In genomic region chr11:19138831-19139230, GRCm38 (mm10) we compare ENCODE assay signal across 21 mouse cellular contexts.
A peak's percentile ranks its signal among the peaks of the same experiment; 100 is the strongest.
DNase-seq lines count a peak whose midpoint lies in the region; ATAC-seq and TF ChIP-seq lines count a peak whose summit lies in the region.
"Had no signal": no experiment of that assay in that cellular context is flagged by ENCODE, and none has a peak within 500 bp of the region (broad histone marks: within the 10 kb centered on the region; RNA-seq: fewer than 3 reads in every experiment).

No protein-coding gene starts in this region.

- TF ChIP-seq POLR2A in kidney, adult 2 months (IDR thresholded peaks at IDR 0.05; ENCODE audit: low read depth, low read length), result no peak
- no peak for TF ChIP-seq POLR2A in MEL (IDR thresholded peaks at IDR 0.05; ENCODE audit: control insufficient read depth in 1 of 2, insufficient read depth in 1 of 2, low read depth in 1 of 2, low read length in 2 of 2, poor library complexity in 1 of 2)

- H3K79me2 ChIP-seq in MEL (ENCODE audit: control insufficient read depth, insufficient read depth, low read length, poor library complexity), result no peaks in the 10 kb centered on the region

- no peak for ATAC-seq in embryonic facial prominence, embryonic 14.5 days (ENCODE audit: low read depth)
- no peak for ATAC-seq in lung, embryonic 15.5 days (ENCODE audit: borderline replicate concordance, extremely low read depth, low FRiP score, low TSS enrichment)
- ATAC-seq: CD4-positive, CD25-positive, alpha-beta regulatory T cell, adult 4 months; forebrain, embryonic 14.5 days had no signal

- H3K4me2 ChIP-seq in embryonic facial prominence, embryonic 14.5 days (ENCODE audit: low read depth, low read length), result no peak overlapping the region
- H3K4me2 ChIP-seq in lung, embryonic 15.5 days, result no peak overlapping the region
- H3K4me2 ChIP-seq: embryonic facial prominence, embryonic 12.5 days; embryonic facial prominence, embryonic 15.5 days; forebrain, embryonic 12.5 days had no signal

- no peaks in the 10 kb centered on the region for H3K9me3 ChIP-seq in embryonic facial prominence, embryonic 14.5 days (ENCODE audit: control insufficient read depth, low read length)
- H3K9me3 ChIP-seq in embryonic facial prominence, embryonic 10.5 days, result no peaks in the 10 kb centered on the region
- no peaks in the 10 kb centered on the region for H3K9me3 ChIP-seq in lung, embryonic 15.5 days
- no peaks in the 10 kb centered on the region for H3K9me3 ChIP-seq in MEL (replicated peaks; ENCODE audit: insufficient read depth, low read length)
- H3K9me3 ChIP-seq: embryonic facial prominence, embryonic 12.5 days; embryonic facial prominence, embryonic 15.5 days; forebrain, embryonic 10.5 days; forebrain, embryonic 12.5 days; G1E had no signal

- TF ChIP-seq RAD21 in MEL (IDR thresholded peaks at IDR 0.05; ENCODE audit: low read depth, low read length), result no peak

- TF ChIP-seq EP300 in MEL (IDR thresholded peaks at IDR 0.05; ENCODE audit: low read depth in 1 of 2, low read length in 2 of 2), result peak; percentile 51 to 70; a peak in 3 of 4 replicates

- H3K27me3 ChIP-seq in embryonic facial prominence, embryonic 14.5 days (replicated peaks; ENCODE audit: control insufficient read depth, insufficient read depth, low read length), result no peaks in the 10 kb centered on the region
- no peaks in the 10 kb centered on the region for H3K27me3 ChIP-seq in embryonic facial prominence, embryonic 10.5 days (replicated peaks; ENCODE audit: low read depth, poor library complexity, severe bottlenecking)
- no peaks in the 10 kb centered on the region for H3K27me3 ChIP-seq in kidney, adult 2 months (replicated peaks; ENCODE audit: control insufficient read depth, insufficient read depth, low read length)
- H3K27me3 ChIP-seq in lung, embryonic 15.5 days, result no peaks in the 10 kb centered on the region
- no peaks in the 10 kb centered on the region for H3K27me3 ChIP-seq in MEL (ENCODE audit: control insufficient read depth in 1 of 2, insufficient read depth in 2 of 2, low read length in 2 of 2)
- H3K27me3 ChIP-seq: CH12.LX; embryonic facial prominence, embryonic 12.5 days; embryonic facial prominence, embryonic 15.5 days; forebrain, embryonic 12.5 days had no signal

- WGBS in embryonic facial prominence, embryonic 14.5 days, result 65% methylated on average over 2 of the region's 2 CpGs
- WGBS in embryonic facial prominence, embryonic 10.5 days, result 78% methylated on average over 2 of the region's 2 CpGs
- 86% methylated on average over 2 of the region's 2 CpGs for WGBS in kidney, adult 2 months
- 65% methylated on average over 2 of the region's 2 CpGs for WGBS in lung, embryonic 15.5 days

- no peak for DNase-seq in embryonic facial prominence, embryonic 14.5 days (ENCODE audit: low spot score)
- no peak for DNase-seq in embryonic facial prominence, embryonic 10.5 days (ENCODE audit: low spot score)
- no peak for DNase-seq in kidney, adult 2 months
- DNase-seq in kidney, adult 8-10 months, result no peak
- DNase-seq in lung, postnatal 36 days, result no peak
- DNase-seq in MEL (ENCODE audit: low read depth, low spot score), result no peak
- DNase-seq: B cell, adult 2 months; cerebellum, adult 11 months; cerebellum, adult 18-20 months; cerebellum, adult 8-10 months; cerebellum, postnatal 36 days had no signal

- H3K4me3 ChIP-seq in embryonic facial prominence, embryonic 14.5 days (ENCODE audit: low read depth, low read length), result no peak overlapping the region
- H3K4me3 ChIP-seq in embryonic facial prominence, embryonic 10.5 days, result no peak overlapping the region
- no peak overlapping the region for H3K4me3 ChIP-seq in kidney, adult 2 months (ENCODE audit: insufficient read depth, low read depth, low read length)
- no peak overlapping the region for H3K4me3 ChIP-seq in lung, embryonic 15.5 days
- no peak overlapping the region for H3K4me3 ChIP-seq in MEL (ENCODE audit: control insufficient read depth in 1 of 2, insufficient read depth in 1 of 2, low read depth in 2 of 2, low read length in 2 of 2)
- H3K4me3 ChIP-seq: embryonic facial prominence, embryonic 12.5 days; embryonic facial prominence, embryonic 15.5 days; erythroblast, embryonic 14.5 days; forebrain, embryonic 10.5 days; forebrain, embryonic 12.5 days had no signal

- no peak for TF ChIP-seq CTCF in kidney, adult 2 months (conservative IDR thresholded peaks at IDR 0.05; ENCODE audit: insufficient read depth, insufficient read length, low read depth, low read length)
- no peak for TF ChIP-seq CTCF in MEL (IDR thresholded peaks at IDR 0.05 in 2 of 3, conservative IDR thresholded peaks at IDR 0.05 in 1 of 3; ENCODE audit: control insufficient read depth in 1 of 3, insufficient read depth in 1 of 3, low read depth in 2 of 3, low read length in 3 of 3, poor library complexity in 1 of 3, severe bottlenecking in 1 of 3)

- H3K4me1 ChIP-seq in embryonic facial prominence, embryonic 14.5 days (ENCODE audit: control insufficient read depth, insufficient read depth, low read length), result peaks cover 21% of the 10 kb centered on the region
- H3K4me1 ChIP-seq in embryonic facial prominence, embryonic 10.5 days, result peaks cover 16% of the 10 kb centered on the region
- no peaks in the 10 kb centered on the region for H3K4me1 ChIP-seq in kidney, adult 2 months (ENCODE audit: control insufficient read depth, insufficient read depth, low read length)
- H3K4me1 ChIP-seq in lung, embryonic 15.5 days, result peaks cover 9% of the 10 kb centered on the region; the same call in 1 of the 2 replicates
- H3K4me1 ChIP-seq in MEL (ENCODE audit: control insufficient read depth in 1 of 2, insufficient read depth in 2 of 2, low read length in 2 of 2), result peaks cover 14 to 22% of the 10 kb centered on the region in 2 experiments
- H3K4me1 ChIP-seq: forebrain, embryonic 10.5 days had no signal

- H3K27ac ChIP-seq in embryonic facial prominence, embryonic 14.5 days (replicated peaks; ENCODE audit: low read depth, low read length), result peak overlapping the region; percentile 21; the same call in 1 of the 2 replicates
- H3K27ac ChIP-seq in embryonic facial prominence, embryonic 10.5 days (replicated peaks), result no peak overlapping the region
- H3K27ac ChIP-seq in kidney, adult 2 months (ENCODE audit: insufficient read depth, low read depth, low read length), result 0 out of 2 replicates have a peak overlapping the region, but pooled peaks have one; percentile 28
- 0 out of 2 replicates have a peak overlapping the region, but pooled peaks have one; percentile 13 for H3K27ac ChIP-seq in lung, embryonic 15.5 days
- H3K27ac ChIP-seq in MEL (ENCODE audit: control insufficient read depth, low read depth, low read length), result no peak overlapping the region
- H3K27ac ChIP-seq: embryonic facial prominence, embryonic 12.5 days; embryonic facial prominence, embryonic 15.5 days; forebrain, embryonic 10.5 days; forebrain, embryonic 12.5 days had no signal

- no peak overlapping the region for H3K9ac ChIP-seq in embryonic facial prominence, embryonic 14.5 days (ENCODE audit: low read depth, low read length)
- H3K9ac ChIP-seq in lung, embryonic 15.5 days, result no peak overlapping the region
- no peak overlapping the region for H3K9ac ChIP-seq in MEL (ENCODE audit: control insufficient read depth, low read depth, low read length, poor library complexity, severe bottlenecking)
- H3K9ac ChIP-seq: embryonic facial prominence, embryonic 12.5 days; embryonic facial prominence, embryonic 15.5 days; forebrain, embryonic 12.5 days had no signal

- no peaks in the 10 kb centered on the region for H3K36me3 ChIP-seq in embryonic facial prominence, embryonic 14.5 days (ENCODE audit: control insufficient read depth, insufficient read depth, low read length)
- H3K36me3 ChIP-seq in embryonic facial prominence, embryonic 10.5 days (replicated peaks), result no peaks in the 10 kb centered on the region
- H3K36me3 ChIP-seq in kidney, adult 2 months (ENCODE audit: control insufficient read depth, insufficient read depth, low read length), result no peaks in the 10 kb centered on the region
- no peaks in the 10 kb centered on the region for H3K36me3 ChIP-seq in lung, embryonic 15.5 days
- peaks cover 0 to 42% of the 10 kb centered on the region in 2 experiments; a peak in 2 of 4 replicates for H3K36me3 ChIP-seq in MEL (ENCODE audit: control insufficient read depth in 1 of 2, insufficient read depth in 2 of 2, low read length in 2 of 2)
- H3K36me3 ChIP-seq: embryonic facial prominence, embryonic 12.5 days; embryonic facial prominence, embryonic 15.5 days; forebrain, embryonic 10.5 days; forebrain, embryonic 12.5 days; G1E had no signal

TF ChIP-seq in MEL, 35 proteins besides CTCF, POLR2A, EP300 and RAD21:
- TF ChIP-seq TAL1 (IDR thresholded peaks at IDR 0.05; ENCODE audit: low read length) (peak; percentile 29; the same call in 1 of the 2 replicates), HCFC1 (IDR thresholded peaks at IDR 0.05; ENCODE audit: low read depth, low read length) (no peak), USF1 (IDR thresholded peaks at IDR 0.05; ENCODE audit: low read depth, low read length) (no peak), TCF12 (IDR thresholded peaks at IDR 0.05; ENCODE audit: low read depth, low read length) (peak; percentile 40; the same call in 1 of the 2 replicates), GATA1 (IDR thresholded peaks at IDR 0.05; ENCODE audit: low read depth, low read length) (peak; percentile 80)

Comparison
In these comparisons a context has a peak if more than half of its experiments do, and no peak if none do; other contexts are left out.
1. H3K27ac ChIP-seq: peak in embryonic facial prominence, embryonic 14.5 days (single experiment), kidney, adult 2 months (single experiment) and lung, embryonic 15.5 days (single experiment); none in embryonic facial prominence, embryonic 10.5 days (single experiment) and MEL (single experiment).